Mouse (Mus musculus): Measurements from ENCODE around the gene Tdo2. TPM values are rescaled to one million over a fixed set of nuclear protein-coding genes. Genes with fewer than 3 reads are reported as not detected.

The Tdo2 gene
- total RNA-seq (2023), result not detected

DNA sequence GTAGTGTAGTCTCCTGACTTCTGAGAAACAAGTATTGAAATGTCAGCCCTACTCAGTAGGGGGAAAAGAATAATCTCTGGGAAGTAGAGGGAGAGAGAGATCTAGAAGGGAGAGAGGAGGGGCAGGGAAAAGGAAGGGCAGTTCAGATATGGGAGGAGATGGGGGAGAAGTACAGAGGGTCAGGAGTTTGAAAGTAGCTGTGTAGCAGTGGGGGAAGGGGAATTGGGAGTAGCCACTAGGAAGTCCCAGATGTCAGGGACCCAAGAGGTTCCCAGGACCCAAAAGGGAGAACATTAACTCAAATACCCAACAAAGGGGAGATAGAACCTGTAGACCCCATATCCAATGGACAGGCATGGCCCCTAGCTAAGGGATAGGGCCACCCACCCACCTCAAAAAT lies at the start of gene Tdo2:
Tdo2 (minus strand) TSS at position 101 of the 400 bp plus-strand sequence.

DNA sequence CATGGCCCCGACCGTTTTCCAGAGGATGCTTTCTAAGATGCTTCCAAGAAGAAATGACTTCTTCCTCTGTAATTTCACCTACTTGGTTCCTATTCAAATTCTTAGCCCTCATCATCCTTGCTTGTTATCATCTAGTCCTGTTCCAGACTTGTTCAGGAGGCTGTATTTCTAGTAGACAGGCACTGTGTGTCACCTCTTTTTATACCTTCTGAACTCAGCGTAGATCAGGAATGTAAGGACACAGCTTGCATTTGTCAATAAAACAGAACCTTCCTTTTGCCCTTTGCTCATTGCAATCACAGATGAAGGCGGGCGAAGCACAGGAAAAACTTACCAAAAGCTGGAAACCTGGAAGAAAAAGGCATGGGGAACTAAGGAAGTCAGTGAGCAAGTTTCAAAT lies 6.0 kb upstream of the Tdo2 start, which contains the start of gene Asic5:
Asic5 (plus strand) TSS at position 301 of the 400 bp plus-strand sequence.

DNA sequence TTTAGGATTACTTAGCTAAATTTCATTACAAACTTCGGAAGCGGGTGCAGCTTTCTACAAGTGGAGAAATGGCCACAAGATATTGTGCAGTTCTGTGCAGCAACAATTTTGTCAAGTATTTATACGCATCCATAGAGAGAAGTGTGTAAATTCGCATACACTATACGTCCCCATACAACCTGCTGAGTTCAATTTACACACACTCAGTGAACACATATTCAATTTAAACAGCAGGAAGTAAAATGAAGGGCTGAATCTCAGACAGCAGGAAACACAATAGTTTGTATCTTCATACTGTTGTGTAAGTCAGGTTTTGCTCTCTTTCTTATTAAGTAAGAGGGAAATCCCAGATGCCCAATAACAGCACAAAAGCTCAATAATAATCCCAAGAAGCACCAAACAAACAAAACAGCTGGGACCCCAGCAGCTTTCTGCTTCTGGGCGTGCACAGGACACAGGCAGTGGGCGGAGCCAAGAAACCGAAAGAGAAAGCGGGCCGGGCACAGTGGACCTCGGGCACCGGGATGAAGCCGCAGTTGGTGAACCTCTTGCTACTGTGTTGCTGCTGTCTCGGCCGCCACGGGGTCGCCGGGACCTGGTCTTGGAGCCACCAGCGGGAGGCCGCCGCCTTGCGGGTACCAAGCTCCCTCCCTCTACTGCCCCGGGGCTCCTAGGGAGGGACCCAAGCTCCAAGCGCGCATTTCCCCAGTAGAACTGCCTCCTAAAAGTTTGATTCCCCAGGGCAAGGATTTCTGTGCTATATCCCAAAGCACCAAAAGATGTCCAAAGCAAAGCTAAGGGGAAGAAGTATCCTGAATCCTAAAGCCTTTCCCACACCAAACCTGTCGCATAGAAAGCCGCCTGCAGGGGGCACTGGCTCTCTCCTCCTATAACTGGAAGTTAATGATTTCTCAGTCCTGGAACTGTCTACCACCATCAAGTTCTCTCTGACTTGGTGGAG lies 43.6 kb downstream of the Tdo2 start, which contains the start of gene Ctso:
Ctso (plus strand) TSS at position 461 of the 961 bp plus-strand sequence.

Other genes starting within 250 kb of the Tdo2 start
- gene Ctso, start 43.6 kb downstream of the Tdo2 start, total RNA-seq (2023), result 10 to 100 TPM; 25.4 to 26.8 TPM
- not detected for gene Asic5, start 6.1 kb upstream of the Tdo2 start, total RNA-seq (2023)
- gene Gucy1b1, start 98.5 kb upstream of the Tdo2 start, total RNA-seq (2023), result 1 to 10 TPM in 1 of 2 experiments, not detected in 1; 1.2 TPM
- under 1 TPM in 1 of 2 experiments, not detected in 1; 0.42 TPM for gene Gucy1a1, start 169.6 kb upstream of the Tdo2 start, total RNA-seq (2023)